In the genomic region with DNA sequence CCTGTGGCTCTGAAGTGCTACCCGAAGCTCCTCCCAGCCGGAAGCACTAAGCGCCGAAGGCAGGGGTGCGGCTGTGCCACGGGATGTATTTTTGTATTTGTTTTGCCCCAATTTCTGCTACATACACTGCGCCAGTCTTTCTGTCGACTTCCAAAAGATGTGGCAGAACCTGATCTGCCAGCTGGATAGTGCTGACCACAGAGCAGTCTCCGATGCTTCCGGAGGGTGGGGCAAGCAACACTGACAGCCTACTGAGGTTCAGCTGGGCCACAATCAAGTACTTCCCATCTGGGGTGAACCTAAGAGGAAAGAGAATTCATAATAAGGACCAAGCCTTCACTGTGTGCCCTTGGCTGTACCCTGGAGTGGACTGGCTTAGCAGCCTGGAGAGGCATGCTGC, we compare ENCODE assay signal across 27 mouse cellular contexts. TPM values are rescaled to one million over a fixed set of nuclear protein-coding genes. Genes with fewer than 3 reads are reported as not detected.
DNase-seq lines count a peak whose midpoint lies in the region; ATAC-seq and TF ChIP-seq lines count a peak whose summit lies in the region.
"Had no signal": no experiment of that assay in that cellular context is flagged by ENCODE, and none has a peak within 500 bp of the region (broad histone marks: within the 10 kb centered on the region; RNA-seq: fewer than 3 reads in every experiment).

No protein-coding gene starts in this region.

- WGBS in liver, adult 2 months, result 89% methylated on average over 10 of the region's 10 CpGs
- 81% methylated on average over 10 of the region's 10 CpGs for WGBS in liver, postnatal 0 days (ENCODE audit: insufficient replicate concordance)
- 90% methylated on average over 10 of the region's 10 CpGs for WGBS in kidney, embryonic 15.5 days

- H3K4me1 ChIP-seq in liver, adult 2 months (ENCODE audit: control insufficient read depth, insufficient read depth, low read length), result peaks cover 24% of the 10 kb centered on the region
- peaks cover 7% of the 10 kb centered on the region; the same call in 1 of the 2 replicates for H3K4me1 ChIP-seq in liver, postnatal 0 days (ENCODE audit: insufficient read depth)
- H3K4me1 ChIP-seq in kidney, embryonic 15.5 days, result peaks cover 3% of the 10 kb centered on the region; the same call in 1 of the 2 replicates
- H3K4me1 ChIP-seq: embryonic facial prominence, embryonic 13.5 days; forebrain, embryonic 10.5 days; limb, embryonic 13.5 days; liver, embryonic 15.5 days had no signal

- no peak for TF ChIP-seq EP300 in liver, postnatal 0 days (IDR thresholded peaks at IDR 0.05; ENCODE audit: low read depth)

- no peak overlapping the region for H3K4me2 ChIP-seq in liver, postnatal 0 days (ENCODE audit: low read depth, low read length)
- H3K4me2 ChIP-seq in kidney, embryonic 15.5 days, result no peak overlapping the region
- H3K4me2 ChIP-seq: embryonic facial prominence, embryonic 13.5 days; hindbrain, embryonic 14.5 days; limb, embryonic 13.5 days; liver, embryonic 15.5 days; midbrain, embryonic 15.5 days had no signal

- no peak overlapping the region for H3K4me3 ChIP-seq in liver, adult 2 months (ENCODE audit: insufficient read depth, low read depth, low read length)
- H3K4me3 ChIP-seq in liver, postnatal 0 days (ENCODE audit: low read depth, low read length), result no peak overlapping the region
- no peak overlapping the region for H3K4me3 ChIP-seq in kidney, embryonic 15.5 days (replicated peaks)
- H3K4me3 ChIP-seq: embryonic facial prominence, embryonic 13.5 days; forebrain, embryonic 10.5 days; limb, embryonic 13.5 days; liver, embryonic 15.5 days; megakaryocyte, embryonic 14.5 days; midbrain, embryonic 15.5 days had no signal

- peak overlapping the region; percentile 49 for H3K27ac ChIP-seq in liver, adult 2 months (replicated peaks; ENCODE audit: insufficient read depth, low read depth, low read length)
- H3K27ac ChIP-seq in liver, postnatal 0 days (ENCODE audit: low read depth), result no peak overlapping the region
- no peak overlapping the region for H3K27ac ChIP-seq in kidney, embryonic 15.5 days
- H3K27ac ChIP-seq: embryonic facial prominence, embryonic 13.5 days; forebrain, embryonic 10.5 days; hindbrain, embryonic 14.5 days; limb, embryonic 13.5 days; liver, embryonic 15.5 days; midbrain, embryonic 15.5 days had no signal

- peaks cover 22% of the 10 kb centered on the region for H3K36me3 ChIP-seq in liver, adult 2 months (ENCODE audit: control insufficient read depth, insufficient read depth, low read length)
- peaks cover 65% of the 10 kb centered on the region for H3K36me3 ChIP-seq in liver, postnatal 0 days (replicated peaks; ENCODE audit: insufficient read depth, low read length)
- peaks cover 85% of the 10 kb centered on the region for H3K36me3 ChIP-seq in kidney, embryonic 15.5 days

- H3K9me3 ChIP-seq in liver, postnatal 0 days (ENCODE audit: low read length), result no peaks in the 10 kb centered on the region
- no peaks in the 10 kb centered on the region for H3K9me3 ChIP-seq in kidney, embryonic 15.5 days (replicated peaks)
- H3K9me3 ChIP-seq: embryonic facial prominence, embryonic 13.5 days; forebrain, embryonic 10.5 days; G1E; limb, embryonic 13.5 days; liver, embryonic 15.5 days; megakaryocyte, embryonic 14.5 days; midbrain, embryonic 15.5 days had no signal

- TF ChIP-seq POLR2A in liver, adult 2 months (IDR thresholded peaks at IDR 0.05; ENCODE audit: extremely low read depth, insufficient read depth, low read length), result no peak

- no peak for ATAC-seq in liver, postnatal 0 days
- ATAC-seq in kidney, embryonic 15.5 days (replicated peaks; ENCODE audit: low FRiP score), result no peak
- ATAC-seq: midbrain, embryonic 15.5 days had no signal

- no peak for DNase-seq in liver, adult 2 months (ENCODE audit: extremely low read depth, low read depth, low spot score)
- no peak for DNase-seq in liver, postnatal 0 days
- DNase-seq in ZHBTc4 (ENCODE audit: low read depth, low spot score), result peak; percentile 22
- DNase-seq in lung, postnatal 36 days, result peak; percentile 61
- peak; percentile 53 to 69 for DNase-seq in urinary bladder, postnatal 36 days (ENCODE audit: low spot score in 2 of 2)
- DNase-seq in embryo, embryonic 10 days (ENCODE audit: low spot score), result no peak
- DNase-seq: adrenal gland, adult 2 months; cerebellum, adult 18-20 months; gastrocnemius, postnatal 14 days; heart, postnatal 14 days; kidney, adult 11 months; kidney, postnatal 36 days; retina, postnatal 1 day; right cerebral cortex, postnatal 4 days; thymus, adult 2 months had no signal

- no peak for TF ChIP-seq CTCF in liver, adult 2 months (IDR thresholded peaks at IDR 0.05; ENCODE audit: low read depth, low read length)
- no peak for TF ChIP-seq CTCF in liver, postnatal 0 days (IDR thresholded peaks at IDR 0.05; ENCODE audit: low read depth)

- no peak overlapping the region for H3K9ac ChIP-seq in liver, adult 2 months (ENCODE audit: low read depth, low read length)
- no peak overlapping the region for H3K9ac ChIP-seq in liver, postnatal 0 days (replicated peaks)
- H3K9ac ChIP-seq in kidney, embryonic 15.5 days, result no peak overlapping the region
- H3K9ac ChIP-seq: embryonic facial prominence, embryonic 13.5 days; hindbrain, embryonic 14.5 days; limb, embryonic 13.5 days; liver, embryonic 15.5 days; midbrain, embryonic 15.5 days had no signal

- H3K27me3 ChIP-seq in liver, adult 2 months (ENCODE audit: control insufficient read depth, insufficient read depth, low read length), result no peaks in the 10 kb centered on the region
- no peaks in the 10 kb centered on the region for H3K27me3 ChIP-seq in liver, postnatal 0 days (ENCODE audit: insufficient read depth, low read length)
- H3K27me3 ChIP-seq in kidney, embryonic 15.5 days, result no peaks in the 10 kb centered on the region
- H3K27me3 ChIP-seq: embryonic facial prominence, embryonic 13.5 days; limb, embryonic 13.5 days; liver, embryonic 15.5 days; megakaryocyte, embryonic 14.5 days; midbrain, embryonic 15.5 days had no signal

- H3K79me2 ChIP-seq in liver, adult 2 months (ENCODE audit: control insufficient read depth, insufficient read depth, low read length), result no peaks in the 10 kb centered on the region

RNA-seq across cellular contexts. Expression of a gene that starts 10.8 kb away (rescaled TPM):
- total RNA-seq in liver, adult 2 months (2014; rRNA removed), result 8.0 and 9.0 TPM in 2 replicates
- 5.9 and 6.6 TPM in 2 replicates for polyA plus RNA-seq in liver, adult 2 months (2012; rRNA removed)
- polyA plus RNA-seq in liver, postnatal 0 days (2015; fragmentation: Nextera tagmentation; extraction: Ambion mirVana), result 5.0 and 6.1 TPM in 2 replicates
- 9.3 and 9.9 TPM in 2 replicates for polyA plus RNA-seq in kidney, embryonic 15.5 days (2015; fragmentation: Nextera tagmentation; extraction: Ambion mirVana)

RNA-seq across cellular contexts. Expression of a gene that starts 11.1 kb away (rescaled TPM):
- total RNA-seq in liver, adult 2 months (2014; rRNA removed), result 2.4 and 2.6 TPM in 2 replicates
- polyA plus RNA-seq in liver, adult 2 months (2012; rRNA removed), result 7.6 and 8.6 TPM in 2 replicates
- 4.0 and 4.1 TPM in 2 replicates for polyA plus RNA-seq in liver, postnatal 0 days (2015; fragmentation: Nextera tagmentation; extraction: Ambion mirVana)
- 20.8 and 24.8 TPM in 2 replicates for polyA plus RNA-seq in kidney, embryonic 15.5 days (2015; fragmentation: Nextera tagmentation; extraction: Ambion mirVana)

RNA-seq across cellular contexts. Expression of a gene that starts 36.1 kb away (rescaled TPM):
- not detected in 2 replicates for total RNA-seq in liver, adult 2 months (2014; rRNA removed)
- polyA plus RNA-seq in liver, adult 2 months (2012; rRNA removed), result not detected in 2 replicates
- polyA plus RNA-seq in liver, postnatal 0 days (2015; fragmentation: Nextera tagmentation; extraction: Ambion mirVana), result not detected in 2 replicates
- polyA plus RNA-seq in kidney, embryonic 15.5 days (2015; fragmentation: Nextera tagmentation; extraction: Ambion mirVana), result 0.08 and 0.21 TPM in 2 replicates
- total RNA-seq: adrenal gland, adult 2 months; common myeloid progenitor, adult 5-6 weeks; gastrocnemius, postnatal 14 days; heart, adult 8-10 months; heart, postnatal 14 days had no signal
- polyA plus RNA-seq: adrenal gland, adult 2 months; brain, embryonic 14.5 days; embryonic facial prominence, embryonic 13.5 days; forebrain, embryonic 10.5 days; G1E; hindbrain, embryonic 14.5 days; liver, embryonic 15.5 days; midbrain, embryonic 15.5 days had no signal

Comparison
In these comparisons a context has a peak if more than half of its experiments do, and no peak if none do; other contexts are left out.
1. DNase-seq: peak in ZHBTc4 (single experiment), lung, postnatal 36 days (single experiment) and urinary bladder, postnatal 36 days (2 of 2); none in liver, adult 2 months (single experiment), liver, postnatal 0 days (single experiment) and embryo, embryonic 10 days (single experiment).